Mouse (Mus musculus) CH12.LX (cell line): ENCODE measurements around the gene Gm20388.

Experiments used
- CHD2 ChIP-seq: IDR thresholded peaks from 2 replicates; pipeline ENCODE4 v1.6.1; 2011; ENCODE audit warnings: low read length, improper control_type of control experiment
- CTCF ChIP-seq, 2 experiments: IDR thresholded peaks in 1 of 2; conservative IDR thresholded peaks in 1 of 2; 2 replicates each; pipeline ENCODE4 v1.5.1; 2011 to 2012; ENCODE audit warnings: low read depth in 2 of 2, low read length in 2 of 2, improper control_type of control experiment in 1 of 2, inconsistent platforms in 1 of 2, mild to moderate bottlenecking in 1 of 2, moderate library complexity in 1 of 2
- ETS1 ChIP-seq: conservative IDR thresholded peaks from 2 replicates; pipeline ENCODE4 v1.6.1; 2012; ENCODE audit warnings: low read depth, mild to moderate bottlenecking, inconsistent platforms, low read length, improper control_type of control experiment, moderate library complexity
- JUN ChIP-seq: IDR thresholded peaks from 2 replicates; pipeline ENCODE4 v1.6.1; 2011; ENCODE audit warnings: low read depth, mild to moderate bottlenecking, low read length, improper control_type of control experiment, moderate library complexity; ENCODE audit not compliant: insufficient read depth
- MAZ ChIP-seq: IDR thresholded peaks from 2 replicates; pipeline ENCODE4 v1.6.1; 2012; ENCODE audit warnings: low read depth, mild to moderate bottlenecking, inconsistent platforms, low read length, improper control_type of control experiment, moderate library complexity
- PAX5 ChIP-seq: IDR thresholded peaks from 2 replicates; pipeline ENCODE4 v1.6.1; 2012; ENCODE audit warnings: low read length, inconsistent platforms, mixed read lengths
- POLR2A ChIP-seq: IDR thresholded peaks from 2 replicates; pipeline ENCODE4 v1.6.1; 2011; ENCODE audit warnings: low read depth, mild to moderate bottlenecking, improper control_type of control experiment, low read length

DNA sequence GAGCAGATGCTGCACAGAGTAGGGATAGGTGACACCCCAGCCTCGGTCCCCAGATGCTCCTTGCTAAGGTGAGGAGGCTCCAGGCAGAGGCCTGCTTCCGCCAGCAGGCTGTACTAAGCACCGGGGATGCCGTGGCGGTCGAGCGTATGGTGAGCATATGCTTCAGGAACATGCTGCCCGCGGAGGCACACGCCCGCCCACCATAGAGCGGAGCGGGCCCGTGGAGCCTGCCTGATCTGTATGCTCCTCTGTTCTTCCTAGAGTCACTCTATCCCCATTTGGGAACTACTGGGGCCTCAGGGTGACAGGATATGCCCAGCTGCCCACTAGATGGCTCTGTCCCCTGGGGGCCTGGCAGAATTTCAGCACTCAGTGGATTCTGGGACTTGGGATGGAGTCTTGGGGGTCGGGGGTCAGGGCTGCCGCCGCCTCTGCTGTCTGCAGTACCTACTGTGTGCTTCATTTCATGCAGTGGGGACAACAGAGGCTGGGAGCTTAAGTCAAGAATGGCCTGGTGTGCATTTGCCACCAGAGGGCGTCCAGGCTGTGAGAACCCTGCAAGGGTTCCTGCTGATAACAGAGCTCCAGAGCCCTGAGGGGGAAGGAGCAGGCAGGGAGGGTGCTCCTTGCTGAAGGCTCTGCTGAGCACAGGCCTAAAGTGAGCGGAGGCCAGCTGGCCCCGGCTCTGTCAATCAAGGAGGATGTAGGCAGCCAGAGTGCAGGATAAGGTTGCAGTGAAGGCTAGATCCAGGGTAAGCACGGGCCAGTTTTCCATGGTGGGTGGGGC is 377.7 kb downstream of the Gm20388 start:
- no peak for TF ChIP-seq MAZ
- TF ChIP-seq PAX5, result no peak
- peak; percentile 37 to 88 for TF ChIP-seq CTCF (conservative IDR thresholded peaks at IDR 0.05 in 1 of 2, IDR thresholded peaks at IDR 0.05 in 1 of 2; ENCODE audit: low read depth in 2 of 2, low read length in 2 of 2)
- no peak for TF ChIP-seq JUN
- TF ChIP-seq ETS1, result no peak
- TF ChIP-seq POLR2A, result no peak
- TF ChIP-seq CHD2, result no peak
